Mouse (Mus musculus) CH12.LX (cell line): Measurements from ENCODE around the gene Gldc. TPM values are rescaled to one million over a fixed set of nuclear protein-coding genes. Genes with fewer than 3 reads are reported as not detected.

Experiments used
- DNase-seq: peaks from one replicate; pipeline ENCODE4 v3.0.0-alpha.2; 2013; ENCODE audit errors: extremely low read depth
- H3K27ac ChIP-seq: 2 replicates; pipeline ENCODE4 v1.5.1; 2012; ENCODE audit warnings: low read depth, mild to moderate bottlenecking, control low read depth, moderate library complexity; ENCODE audit not compliant: insufficient read depth
- H3K27me3 ChIP-seq: replicated peaks from 2 replicates; pipeline ENCODE3; 2012; ENCODE audit warnings: inconsistent platforms
- H3K36me3 ChIP-seq, 2 experiments: replicated peaks in 1 of 2; 2 replicates each; pipeline versions ENCODE3 to v1.6.1; 2012; ENCODE audit warnings: inconsistent platforms in 1 of 2, low read length in 1 of 2, mild to moderate bottlenecking in 1 of 2, mixed read lengths in 1 of 2, moderate library complexity in 1 of 2; ENCODE audit not compliant: control insufficient read depth in 1 of 2, insufficient read depth in 1 of 2
- H3K4me1 ChIP-seq, 2 experiments: 2 replicates each; pipeline ENCODE4 v1.6.1; 2012; ENCODE audit warnings: inconsistent platforms in 1 of 2, moderate library complexity in 1 of 2; ENCODE audit not compliant: insufficient read depth in 2 of 2, control insufficient read depth in 1 of 2
- H3K4me2 ChIP-seq: 2 replicates; pipeline ENCODE4 v1.6.1; 2012; ENCODE audit warnings: low read depth, mild to moderate bottlenecking, control low read depth; ENCODE audit not compliant: poor library complexity, insufficient read depth, severe bottlenecking
- H3K4me3 ChIP-seq, 3 experiments: fragments of 150-350 bp in 1 of 3; sonication (generic) in 1 of 3; replicated peaks in 1 of 3; 2 replicates each; pipeline versions ENCODE3 to v1.5.1; 2011 to 2012; ENCODE audit warnings: low read depth in 2 of 3, low read length in 2 of 3, mild to moderate bottlenecking in 2 of 3, moderate library complexity in 2 of 3, control low read depth in 1 of 3, improper control_type of control experiment in 1 of 3, inconsistent platforms in 1 of 3, mixed read lengths in 1 of 3; ENCODE audit not compliant: poor library complexity in 1 of 3
- H3K79me2 ChIP-seq: replicated peaks from 2 replicates; pipeline ENCODE4 v1.6.1; 2012; ENCODE audit warnings: mild to moderate bottlenecking, moderate library complexity; ENCODE audit not compliant: control insufficient read depth, poor library complexity, insufficient read depth, severe bottlenecking; ENCODE audit errors: extremely low read depth
- H3K9ac ChIP-seq: 2 replicates; pipeline ENCODE4 v1.6.1; 2012; ENCODE audit warnings: low read depth, mild to moderate bottlenecking, control low read depth, moderate library complexity; ENCODE audit not compliant: insufficient read depth
- H3K9me3 ChIP-seq: replicated peaks from 2 replicates; pipeline ENCODE3; 2012; ENCODE audit warnings: low read length, inconsistent platforms, mixed read lengths
- BHLHE40 ChIP-seq: IDR thresholded peaks from 2 replicates; pipeline ENCODE4 v1.6.1; 2011; ENCODE audit warnings: mild to moderate bottlenecking, low read depth, low read length, improper control_type of control experiment
- CHD1 ChIP-seq: IDR thresholded peaks from 2 replicates; pipeline ENCODE4 v1.6.1; 2012; ENCODE audit warnings: low read depth, low read length, improper control_type of control experiment, inconsistent platforms
- CHD2 ChIP-seq: IDR thresholded peaks from 2 replicates; pipeline ENCODE4 v1.6.1; 2011; ENCODE audit warnings: low read length, improper control_type of control experiment
- CTCF ChIP-seq, 2 experiments: IDR thresholded peaks in 1 of 2; conservative IDR thresholded peaks in 1 of 2; 2 replicates each; pipeline ENCODE4 v1.5.1; 2011 to 2012; ENCODE audit warnings: low read depth in 2 of 2, low read length in 2 of 2, improper control_type of control experiment in 1 of 2, inconsistent platforms in 1 of 2, mild to moderate bottlenecking in 1 of 2, moderate library complexity in 1 of 2
- E2F4 ChIP-seq: IDR thresholded peaks from 2 replicates; pipeline ENCODE4 v1.6.1; 2011; ENCODE audit warnings: low read depth, low read length, improper control_type of control experiment; ENCODE audit not compliant: insufficient replicate concordance
- ELF1 ChIP-seq: IDR thresholded peaks from 2 replicates; pipeline ENCODE4 v1.6.1; 2014; ENCODE audit warnings: low read depth, mild to moderate bottlenecking, inconsistent platforms, low read length, improper control_type of control experiment
- EP300 ChIP-seq: IDR thresholded peaks from 2 replicates; pipeline ENCODE4 v1.6.1; 2011; ENCODE audit warnings: low read length, improper control_type of control experiment
- ETS1 ChIP-seq: conservative IDR thresholded peaks from 2 replicates; pipeline ENCODE4 v1.6.1; 2012; ENCODE audit warnings: low read depth, mild to moderate bottlenecking, inconsistent platforms, low read length, improper control_type of control experiment, moderate library complexity
- HCFC1 ChIP-seq: IDR thresholded peaks from 2 replicates; pipeline ENCODE4 v1.6.1; 2012; ENCODE audit warnings: low read depth, mild to moderate bottlenecking, inconsistent platforms, low read length, improper control_type of control experiment
- IRF4 ChIP-seq: IDR thresholded peaks from 2 replicates; pipeline ENCODE4 v1.6.1; 2014; ENCODE audit warnings: low read depth, mild to moderate bottlenecking, inconsistent platforms, low read length, improper control_type of control experiment
- JUN ChIP-seq: IDR thresholded peaks from 2 replicates; pipeline ENCODE4 v1.6.1; 2011; ENCODE audit warnings: low read depth, mild to moderate bottlenecking, low read length, improper control_type of control experiment, moderate library complexity; ENCODE audit not compliant: insufficient read depth
- JUND ChIP-seq: conservative IDR thresholded peaks from 2 replicates; pipeline ENCODE4 v1.6.1; 2011; ENCODE audit warnings: low read depth, low read length, improper control_type of control experiment
- MAFK ChIP-seq: IDR thresholded peaks from 2 replicates; pipeline ENCODE4 v1.6.1; 2011; ENCODE audit warnings: low read length, improper control_type of control experiment; ENCODE audit not compliant: insufficient replicate concordance
- MAX ChIP-seq: IDR thresholded peaks from 2 replicates; pipeline ENCODE4 v1.6.1; 2011; ENCODE audit warnings: low read length, improper control_type of control experiment
- MEF2A ChIP-seq: IDR thresholded peaks from 2 replicates; pipeline ENCODE4 v1.6.1; 2014; ENCODE audit warnings: low read depth, mild to moderate bottlenecking, inconsistent platforms, low read length, improper control_type of control experiment, borderline replicate concordance
- MXI1 ChIP-seq: IDR thresholded peaks from 2 replicates; pipeline ENCODE4 v1.6.1; 2011; ENCODE audit warnings: mild to moderate bottlenecking, low read depth, low read length, improper control_type of control experiment
- MYC ChIP-seq: IDR thresholded peaks from 2 replicates; pipeline ENCODE4 v1.6.1; 2011; ENCODE audit warnings: low read depth, mild to moderate bottlenecking, improper control_type of control experiment, low read length
- NELFE ChIP-seq: IDR thresholded peaks from 2 replicates; pipeline ENCODE4 v1.6.1; 2011; ENCODE audit warnings: low read depth, low read length, improper control_type of control experiment
- NRF1 ChIP-seq: IDR thresholded peaks from 2 replicates; pipeline ENCODE4 v1.6.1; 2014; ENCODE audit warnings: low read depth, mild to moderate bottlenecking, inconsistent platforms, low read length, improper control_type of control experiment, moderate library complexity
- PAX5 ChIP-seq: IDR thresholded peaks from 2 replicates; pipeline ENCODE4 v1.6.1; 2012; ENCODE audit warnings: low read length, inconsistent platforms, mixed read lengths
- POLR2A ChIP-seq: IDR thresholded peaks from 2 replicates; pipeline ENCODE4 v1.6.1; 2011; ENCODE audit warnings: low read depth, mild to moderate bottlenecking, improper control_type of control experiment, low read length
- POLR2AphosphoS2 ChIP-seq: IDR thresholded peaks from 2 replicates; pipeline ENCODE4 v1.6.1; 2011; ENCODE audit warnings: low read depth, low read length, improper control_type of control experiment
- RCOR1 ChIP-seq: conservative IDR thresholded peaks from 2 replicates; pipeline ENCODE4 v1.6.1; 2012; ENCODE audit warnings: low read depth, mild to moderate bottlenecking, inconsistent platforms, low read length, improper control_type of control experiment
- SIN3A ChIP-seq: IDR thresholded peaks from 2 replicates; pipeline ENCODE4 v1.6.1; 2012; ENCODE audit warnings: low read length, improper control_type of control experiment, inconsistent platforms
- SMC3 ChIP-seq: IDR thresholded peaks from 2 replicates; pipeline ENCODE4 v1.6.1; 2011; ENCODE audit warnings: low read depth, low read length, improper control_type of control experiment
- TBP ChIP-seq: conservative IDR thresholded peaks from 2 replicates; pipeline ENCODE4 v1.6.1; 2011; ENCODE audit warnings: low read depth, low read length, improper control_type of control experiment
- TCF12 ChIP-seq: IDR thresholded peaks from 2 replicates; pipeline ENCODE4 v1.6.1; 2014; ENCODE audit warnings: low read depth, mild to moderate bottlenecking, inconsistent platforms, low read length, improper control_type of control experiment
- UBTF ChIP-seq: IDR thresholded peaks from 2 replicates; pipeline ENCODE4 v1.6.1; 2012; ENCODE audit warnings: low read depth, mild to moderate bottlenecking, inconsistent platforms, low read length, improper control_type of control experiment, moderate library complexity
- USF1 ChIP-seq: IDR thresholded peaks from 2 replicates; pipeline ENCODE4 v1.6.1; 2014; ENCODE audit warnings: low read depth, mild to moderate bottlenecking, inconsistent platforms, low read length, improper control_type of control experiment
- ZKSCAN1 ChIP-seq: IDR thresholded peaks from 2 replicates; pipeline ENCODE4 v1.6.1; 2012; ENCODE audit warnings: low read depth, inconsistent platforms, low read length, improper control_type of control experiment, borderline replicate concordance
- ZMIZ1 ChIP-seq: IDR thresholded peaks from 2 replicates; pipeline ENCODE4 v1.6.1; 2012; ENCODE audit warnings: low read depth, mild to moderate bottlenecking, inconsistent platforms, low read length, improper control_type of control experiment
- ZNF384 ChIP-seq: IDR thresholded peaks from 2 replicates; pipeline ENCODE4 v1.6.1; 2012; ENCODE audit warnings: low read depth, low read length, improper control_type of control experiment, inconsistent platforms
- dilution Hi-C: fragments of 300-500 bp; cut with MboI; formaldehyde crosslinking; loops from 2 replicates; pipeline ENCODE4 v1.14.3; 2020; ENCODE audit warnings: low sequenced_read_pairs; ENCODE audit not compliant: extremely low pct_unique_long_range_greater_than_20kb, extremely low pct_ligation_motif_present
- in situ Hi-C: fragments of 300-500 bp; cut with MboI; formaldehyde crosslinking; loops from 3 replicates; pipeline ENCODE4 v1.14.3; 2019; ENCODE audit warnings: low sequenced_read_pairs, low pct_ligation_motif_present, low pct_unique_long_range_greater_than_20kb, mixed read lengths
- polyA plus RNA-seq: library from polyadenylated mRNA; unstranded; fragments of >175 nt; gene quantifications from 2 replicates; pipeline ENCODE4 v1.2.1, GENCODE M21; 2012; ENCODE audit warnings: low read depth; ENCODE audit not compliant: insufficient read length
- total RNA-seq, 2 experiments: library from RNA; depleted of rRNA; stranded (reverse); fragments of 300-350 nt in 1 of 2; fragments of >200 nt in 1 of 2; gene quantifications; 2 replicates each; pipeline ENCODE4 v1.2.3; 2012 to 2014

Gldc gene
- total and polyA plus RNA-seq, 3 experiments, result 0.30 to 1.8 (median 0.64) TPM

- Histone ChIP-seq H3K4me3 (no peak overlapping the region), H3K4me1 (no peaks in the 10 kb centered on the region; a peak in 1 of 4 replicates), H3K4me2 (no peak overlapping the region), H3K9me3 (no peaks in the 10 kb centered on the region), H3K9ac (no peak overlapping the region), H3K27me3 (no peaks in the 10 kb centered on the region), H3K79me2 (no peaks in the 10 kb centered on the region), H3K27ac (no peak overlapping the region), H3K36me3 (no peaks in the 10 kb centered on the region)
- dilution Hi-C loops (no loop called here), in situ Hi-C loops (loop anchor here (10.0 kb wide), 1 partner anchor 381 kb away; no protein-coding TSS in a partner anchor)
- no peak for DNase-seq
- TF ChIP-seq CHD2 (no peak), CTCF (conservative IDR thresholded peaks at IDR 0.05 in 1 of 2, IDR thresholded peaks at IDR 0.05 in 1 of 2; ENCODE audit: low read depth in 2 of 2, low read length in 2 of 2) (no peak; a peak in 1 of 4 replicates), UBTF (no peak), RCOR1 (no peak), ETS1 (no peak), TCF12 (no peak), SIN3A (no peak), JUN (no peak), POLR2A (no peak), ELF1 (no peak), E2F4 (no peak)
Observed at GRCm38 (mm10) chr19:30205874-30206273, 30.6 kb upstream of the Gldc start.

- Histone ChIP-seq H3K4me1 (no peaks in the 10 kb centered on the region; a peak in 1 of 4 replicates), H3K27me3 (no peaks in the 10 kb centered on the region)
- no peak for TF ChIP-seq TBP
- TF ChIP-seq ZMIZ1, result no peak
- TF ChIP-seq JUN, result no peak
- TF ChIP-seq IRF4, result no peak
- no peak for TF ChIP-seq RCOR1
- TF ChIP-seq POLR2AphosphoS2, result no peak
- TF ChIP-seq EP300, result no peak
- no peak for TF ChIP-seq USF1
- TF ChIP-seq BHLHE40, result no peak
- TF ChIP-seq ZKSCAN1, result no peak
- TF ChIP-seq NELFE, result no peak
- TF ChIP-seq ETS1, result no peak
- no peak for TF ChIP-seq CHD2
- no peak for TF ChIP-seq NRF1
- TF ChIP-seq MYC, result 0 out of 2 replicates have a peak, but pooled peaks have one; percentile 34
- no peak for TF ChIP-seq HCFC1
- no peak for TF ChIP-seq CHD1
- no peak for TF ChIP-seq ZNF384
- no peak for TF ChIP-seq TCF12
- TF ChIP-seq MEF2A, result no peak
- TF ChIP-seq MAX, result peak; percentile 70
- no peak for TF ChIP-seq SIN3A
- peak; percentile 76 for TF ChIP-seq SMC3
- no peak for TF ChIP-seq MXI1
- no peak for TF ChIP-seq UBTF
- TF ChIP-seq JUND, result no peak
- no peak for TF ChIP-seq E2F4
- TF ChIP-seq ELF1, result no peak
- no peak for TF ChIP-seq POLR2A
- no peak for TF ChIP-seq PAX5
- no peak for TF ChIP-seq MAFK
Observed at GRCm38 (mm10) chr19:30205159-30205816, 30.1 kb upstream of the Gldc start.

More at GRCm38 (mm10) chr19:30205159-30205816, 30.1 kb upstream of the Gldc start:
- Histone ChIP-seq H3K27ac (no peak overlapping the region), H3K79me2 (no peaks in the 10 kb centered on the region), H3K9me3 (no peaks in the 10 kb centered on the region), H3K4me2 (0 out of 2 replicates have a peak overlapping the region, but pooled peaks have one; percentile 6), H3K4me3 (no peak overlapping the region), H3K9ac (no peak overlapping the region), H3K36me3 (no peaks in the 10 kb centered on the region)
- peak; percentile 60 for DNase-seq
- in situ Hi-C loops, result loop anchor here (10.0 kb wide), 1 partner anchor 380 kb away; no protein-coding TSS in a partner anchor
- dilution Hi-C loops, result no loop called here
